Mouse (Mus musculus): Measurements from ENCODE around the gene Ssr2.

- peak; percentile 78 for TF ChIP-seq CTCF (IDR thresholded peaks at IDR 0.05; ENCODE audit: low read depth)
- TF ChIP-seq EP300 (optimal IDR thresholded peaks at IDR 0.05) = no peak
Observed at GRCm38 (mm10) chr3:88631921-88632587, 56.4 kb downstream of the Ssr2 start.

Measured in stomach, postnatal 0 days (tissue).